Mouse (Mus musculus): ENCODE results near the gene Zmym4. TPM values are rescaled to one million over a fixed set of nuclear protein-coding genes. Genes with fewer than 3 reads are reported as not detected.

The Zmym4 gene
- polyA plus RNA-seq, 2 experiments = 20.0 to 24.0 TPM

GRCm38 (mm10) chr4:126822891-126823882 is 144.7 kb downstream of the Zmym4 start:
- Histone ChIP-seq H3K27me3 (ENCODE audit: control insufficient read depth, insufficient read depth, low read length) (no peaks in the 10 kb centered on the region), H3K27ac (replicated peaks; ENCODE audit: low read depth, low read length) (no peak overlapping the region), H3K4me3 (replicated peaks; ENCODE audit: low read length) (no peak overlapping the region), H3K36me3 (ENCODE audit: control insufficient read depth, insufficient read depth, low read length) (peaks cover 29% of the 10 kb centered on the region), H3K4me2 (replicated peaks; ENCODE audit: low read depth, low read length, severe bottlenecking) (no peak overlapping the region), H3K9me3 (ENCODE audit: control insufficient read depth, low read length) (no peaks in the 10 kb centered on the region), H3K9ac (ENCODE audit: low read depth, low read length, severe bottlenecking) (no peak overlapping the region), H3K4me1 (ENCODE audit: control insufficient read depth, insufficient read depth, low read length) (no peaks in the 10 kb centered on the region)
- 69% methylated on average over 9 of the region's 9 CpGs for WGBS
- TF ChIP-seq POLR2A (IDR thresholded peaks at IDR 0.05; ENCODE audit: borderline replicate concordance, extremely low read depth, insufficient read depth, insufficient read length) = no peak
- no peak for DNase-seq (ENCODE audit: low spot score)
- ATAC-seq (ENCODE audit: low FRiP score, low read depth) = no peak

- Histone ChIP-seq H3K27me3 (ENCODE audit: control insufficient read depth, insufficient read depth, low read length) (no peaks in the 10 kb centered on the region), H3K9ac (ENCODE audit: low read depth, low read length, severe bottlenecking) (no peak overlapping the region), H3K4me1 (ENCODE audit: control insufficient read depth, insufficient read depth, low read length) (0 out of 2 replicates have a peak, but pooled peaks cover 8% of the 10 kb centered on the region), H3K27ac (replicated peaks; ENCODE audit: low read depth, low read length) (no peak overlapping the region), H3K9me3 (ENCODE audit: control insufficient read depth, low read length) (no peaks in the 10 kb centered on the region), H3K4me3 (replicated peaks; ENCODE audit: low read length) (no peak overlapping the region), H3K4me2 (replicated peaks; ENCODE audit: low read depth, low read length, severe bottlenecking) (no peak overlapping the region), H3K36me3 (ENCODE audit: control insufficient read depth, insufficient read depth, low read length) (peaks cover 31% of the 10 kb centered on the region)
- TF ChIP-seq POLR2A (IDR thresholded peaks at IDR 0.05; ENCODE audit: borderline replicate concordance, extremely low read depth, insufficient read depth, insufficient read length) = no peak
- 78% methylated on average over 5 of the region's 5 CpGs for whole genome bisulfite sequencing
- no peak for DNase-seq (ENCODE audit: low spot score)
- no peak for ATAC-seq (ENCODE audit: low FRiP score, low read depth)
Observed at GRCm38 (mm10) chr4:126814854-126815253, 153.1 kb downstream of the Zmym4 start.

- DNase-seq (ENCODE audit: low spot score) = no peak
- ATAC-seq (ENCODE audit: low FRiP score, low read depth) = no peak
- no peak overlapping the region for H3K4me2 ChIP-seq (replicated peaks; ENCODE audit: low read depth, low read length, severe bottlenecking)
- WGBS = 74% methylated on average over 5 of the region's 5 CpGs
- no peak for TF ChIP-seq POLR2A (IDR thresholded peaks at IDR 0.05; ENCODE audit: borderline replicate concordance, extremely low read depth, insufficient read depth, insufficient read length)
- H3K27ac ChIP-seq (replicated peaks; ENCODE audit: low read depth, low read length) = no peak overlapping the region
- no peak overlapping the region for H3K9ac ChIP-seq (ENCODE audit: low read depth, low read length, severe bottlenecking)
- H3K9me3 ChIP-seq (ENCODE audit: control insufficient read depth, low read length) = no peaks in the 10 kb centered on the region
- 0 out of 2 replicates have a peak, but pooled peaks cover 8% of the 10 kb centered on the region for H3K4me1 ChIP-seq (ENCODE audit: control insufficient read depth, insufficient read depth, low read length)
- H3K36me3 ChIP-seq (ENCODE audit: control insufficient read depth, insufficient read depth, low read length) = peaks cover 21% of the 10 kb centered on the region
- H3K4me3 ChIP-seq (replicated peaks; ENCODE audit: low read length) = no peak overlapping the region
- H3K27me3 ChIP-seq (ENCODE audit: control insufficient read depth, insufficient read depth, low read length) = no peaks in the 10 kb centered on the region
Observed at GRCm38 (mm10) chr4:126813212-126813611, 154.7 kb downstream of the Zmym4 start.

Other genes starting within 250 kb of the Zmym4 start
- 0.48 and 0.53 TPM in 2 replicates for gene Tfap2e, start 231.9 kb downstream of the Zmym4 start, polyA plus RNA-seq (2012; rRNA removed)
- gene Tfap2e, start 231.9 kb downstream of the Zmym4 start, polyA plus RNA-seq (2014; fragmentation: Nextera tagmentation; extraction: Ambion mirVana) = 0.34 and 0.46 TPM in 2 replicates
- gene Ncdn, start 214.7 kb downstream of the Zmym4 start, polyA plus RNA-seq (2012; rRNA removed) = 39.0 and 51.9 TPM in 2 replicates
- 29.1 and 29.8 TPM in 2 replicates for gene Ncdn, start 214.7 kb downstream of the Zmym4 start, polyA plus RNA-seq (2014; fragmentation: Nextera tagmentation; extraction: Ambion mirVana)
- gene AU040320, start 214.6 kb downstream of the Zmym4 start, polyA plus RNA-seq (2012; rRNA removed) = 27.7 and 31.8 TPM in 2 replicates
- 21.1 and 22.9 TPM in 2 replicates for gene AU040320, start 214.6 kb downstream of the Zmym4 start, polyA plus RNA-seq (2014; fragmentation: Nextera tagmentation; extraction: Ambion mirVana)
- gene Sfpq, start 53.2 kb upstream of the Zmym4 start, polyA plus RNA-seq (2012; rRNA removed) = 192 and 272 TPM in 2 replicates
- 106 and 122 TPM in 2 replicates for gene Sfpq, start 53.2 kb upstream of the Zmym4 start, polyA plus RNA-seq (2014; fragmentation: Nextera tagmentation; extraction: Ambion mirVana)
- gene Zmym1, start 93.0 kb upstream of the Zmym4 start, polyA plus RNA-seq (2012; rRNA removed) = 8.8 and 11.5 TPM in 2 replicates
- 20.5 and 23.3 TPM in 2 replicates for gene Zmym1, start 93.0 kb upstream of the Zmym4 start, polyA plus RNA-seq (2014; fragmentation: Nextera tagmentation; extraction: Ambion mirVana)
- 29.2 and 34.4 TPM in 2 replicates for gene Zmym6, start 109.2 kb upstream of the Zmym4 start, polyA plus RNA-seq (2012; rRNA removed)
- gene Zmym6, start 109.2 kb upstream of the Zmym4 start, polyA plus RNA-seq (2014; fragmentation: Nextera tagmentation; extraction: Ambion mirVana) = 18.7 and 26.0 TPM in 2 replicates
- 12.9 and 13.8 TPM in 2 replicates for gene Tmem35b, start 155.6 kb upstream of the Zmym4 start, polyA plus RNA-seq (2012; rRNA removed)
- gene Tmem35b, start 155.6 kb upstream of the Zmym4 start, polyA plus RNA-seq (2014; fragmentation: Nextera tagmentation; extraction: Ambion mirVana) = 12.5 and 15.1 TPM in 2 replicates
- gene Dlgap3, start 201.1 kb upstream of the Zmym4 start, polyA plus RNA-seq (2012; rRNA removed) = 1.4 and 1.7 TPM in 2 replicates
- 1.1 and 1.4 TPM in 2 replicates for gene Dlgap3, start 201.1 kb upstream of the Zmym4 start, polyA plus RNA-seq (2014; fragmentation: Nextera tagmentation; extraction: Ambion mirVana)